Mouse (Mus musculus): ENCODE results near the gene Tspan9. TPM values are rescaled to one million over a fixed set of nuclear protein-coding genes. Genes with fewer than 3 reads are reported as not detected.

Gene Tspan9
- total and polyA plus RNA-seq, 2 experiments = 23.2 to 40.0 TPM

- Histone ChIP-seq H3K27ac (replicated peaks; ENCODE audit: insufficient read depth, low read depth, low read length) (no peak overlapping the region), H3K9ac (ENCODE audit: low read depth, low read length) (no peak overlapping the region), H3K79me2 (ENCODE audit: control insufficient read depth, insufficient read depth, low read length) (no peaks in the 10 kb centered on the region; the same call in 1 of the 2 replicates), H3K4me3 (ENCODE audit: insufficient read depth, low read depth, low read length) (no peak overlapping the region), H3K4me1 (ENCODE audit: control insufficient read depth, insufficient read depth, low read length) (peaks cover 6% of the 10 kb centered on the region; the same call in 1 of the 2 replicates), H3K27me3 (ENCODE audit: control insufficient read depth, insufficient read depth, low read length) (no peaks in the 10 kb centered on the region), H3K36me3 (ENCODE audit: control insufficient read depth, insufficient read depth, low read length) (no peaks in the 10 kb centered on the region)
- no peak for TF ChIP-seq CTCF (IDR thresholded peaks at IDR 0.05; ENCODE audit: low read depth, low read length)
- no peak for TF ChIP-seq POLR2A (IDR thresholded peaks at IDR 0.05; ENCODE audit: extremely low read depth, insufficient read depth, low read length)
- DNase-seq (ENCODE audit: extremely low read depth, low read depth, low spot score) = no peak
- 85% methylated on average over 6 of the region's 6 CpGs for WGBS
Measured at GRCm38 (mm10) chr6:128046799-128047198, 96.6 kb downstream of the Tspan9 start.

- WGBS = 78% methylated on average over 10 of the region's 10 CpGs
- no peaks in the 10 kb centered on the region for H3K27me3 ChIP-seq (ENCODE audit: control insufficient read depth, insufficient read depth, low read length)
Measured at GRCm38 (mm10) chr6:128044691-128045090, 98.7 kb downstream of the Tspan9 start.

DNA sequence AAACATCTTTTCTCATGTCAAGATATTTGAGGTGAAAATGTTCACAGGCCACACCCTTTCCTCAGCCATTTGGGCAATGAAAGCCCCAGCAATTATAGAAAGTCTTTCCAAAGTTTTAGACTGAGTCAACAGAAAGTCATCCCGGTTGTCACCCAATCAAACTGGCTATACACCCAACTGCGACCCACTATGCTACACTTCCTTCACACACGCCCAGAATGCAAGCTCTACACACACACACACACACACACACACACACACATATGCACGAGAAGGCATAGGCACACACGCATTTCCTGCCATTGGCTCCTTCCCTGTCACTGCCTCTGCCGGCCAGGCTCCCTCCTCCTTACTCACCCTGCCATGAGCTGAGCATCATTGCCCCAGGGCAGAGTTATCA is 99.9 kb downstream of the Tspan9 start:
- Histone ChIP-seq H3K27ac (replicated peaks; ENCODE audit: insufficient read depth, low read depth, low read length) (no peak overlapping the region), H3K4me1 (ENCODE audit: control insufficient read depth, insufficient read depth, low read length) (peaks cover 12% of the 10 kb centered on the region), H3K4me3 (ENCODE audit: insufficient read depth, low read depth, low read length) (no peak overlapping the region), H3K27me3 (ENCODE audit: control insufficient read depth, insufficient read depth, low read length) (no peaks in the 10 kb centered on the region), H3K79me2 (ENCODE audit: control insufficient read depth, insufficient read depth, low read length) (no peaks in the 10 kb centered on the region; the same call in 1 of the 2 replicates), H3K9ac (ENCODE audit: low read depth, low read length) (no peak overlapping the region), H3K36me3 (ENCODE audit: control insufficient read depth, insufficient read depth, low read length) (no peaks in the 10 kb centered on the region)
- TF ChIP-seq CTCF (IDR thresholded peaks at IDR 0.05; ENCODE audit: low read depth, low read length) = no peak
- TF ChIP-seq POLR2A (IDR thresholded peaks at IDR 0.05; ENCODE audit: extremely low read depth, insufficient read depth, low read length) = no peak
- DNase-seq (ENCODE audit: extremely low read depth, low read depth, low spot score) = no peak
- WGBS = 80% methylated on average over 6 of the region's 6 CpGs

More at GRCm38 (mm10) chr6:128044691-128045090, 98.7 kb downstream of the Tspan9 start:
- no peak for TF ChIP-seq CTCF (IDR thresholded peaks at IDR 0.05; ENCODE audit: low read depth, low read length)
- no peak for TF ChIP-seq POLR2A (IDR thresholded peaks at IDR 0.05; ENCODE audit: extremely low read depth, insufficient read depth, low read length)
- H3K4me1 ChIP-seq (ENCODE audit: control insufficient read depth, insufficient read depth, low read length) = peaks cover 10% of the 10 kb centered on the region
- H3K9ac ChIP-seq (ENCODE audit: low read depth, low read length) = no peak overlapping the region
- H3K4me3 ChIP-seq (ENCODE audit: insufficient read depth, low read depth, low read length) = no peak overlapping the region
- H3K36me3 ChIP-seq (ENCODE audit: control insufficient read depth, insufficient read depth, low read length) = no peaks in the 10 kb centered on the region
- no peak for DNase-seq (ENCODE audit: extremely low read depth, low read depth, low spot score)
- no peaks in the 10 kb centered on the region; the same call in 1 of the 2 replicates for H3K79me2 ChIP-seq (ENCODE audit: control insufficient read depth, insufficient read depth, low read length)
- no peak overlapping the region for H3K27ac ChIP-seq (replicated peaks; ENCODE audit: insufficient read depth, low read depth, low read length)

- DNase-seq (ENCODE audit: extremely low read depth, low read depth, low spot score) = no peak
- H3K36me3 ChIP-seq (ENCODE audit: control insufficient read depth, insufficient read depth, low read length) = no peaks in the 10 kb centered on the region
- H3K4me1 ChIP-seq (ENCODE audit: control insufficient read depth, insufficient read depth, low read length) = peaks cover 6% of the 10 kb centered on the region
- no peak overlapping the region for H3K27ac ChIP-seq (replicated peaks; ENCODE audit: insufficient read depth, low read depth, low read length)
- no peaks in the 10 kb centered on the region for H3K27me3 ChIP-seq (ENCODE audit: control insufficient read depth, insufficient read depth, low read length)
- 84% methylated on average over 6 of the region's 6 CpGs for WGBS
- H3K9ac ChIP-seq (ENCODE audit: low read depth, low read length) = no peak overlapping the region
- no peaks in the 10 kb centered on the region; the same call in 1 of the 2 replicates for H3K79me2 ChIP-seq (ENCODE audit: control insufficient read depth, insufficient read depth, low read length)
- TF ChIP-seq CTCF (IDR thresholded peaks at IDR 0.05; ENCODE audit: low read depth, low read length) (no peak), POLR2A (IDR thresholded peaks at IDR 0.05; ENCODE audit: extremely low read depth, insufficient read depth, low read length) (no peak)
- no peak overlapping the region for H3K4me3 ChIP-seq (ENCODE audit: insufficient read depth, low read depth, low read length)
Measured at GRCm38 (mm10) chr6:128041836-128042235, 101.6 kb downstream of the Tspan9 start.

DNA sequence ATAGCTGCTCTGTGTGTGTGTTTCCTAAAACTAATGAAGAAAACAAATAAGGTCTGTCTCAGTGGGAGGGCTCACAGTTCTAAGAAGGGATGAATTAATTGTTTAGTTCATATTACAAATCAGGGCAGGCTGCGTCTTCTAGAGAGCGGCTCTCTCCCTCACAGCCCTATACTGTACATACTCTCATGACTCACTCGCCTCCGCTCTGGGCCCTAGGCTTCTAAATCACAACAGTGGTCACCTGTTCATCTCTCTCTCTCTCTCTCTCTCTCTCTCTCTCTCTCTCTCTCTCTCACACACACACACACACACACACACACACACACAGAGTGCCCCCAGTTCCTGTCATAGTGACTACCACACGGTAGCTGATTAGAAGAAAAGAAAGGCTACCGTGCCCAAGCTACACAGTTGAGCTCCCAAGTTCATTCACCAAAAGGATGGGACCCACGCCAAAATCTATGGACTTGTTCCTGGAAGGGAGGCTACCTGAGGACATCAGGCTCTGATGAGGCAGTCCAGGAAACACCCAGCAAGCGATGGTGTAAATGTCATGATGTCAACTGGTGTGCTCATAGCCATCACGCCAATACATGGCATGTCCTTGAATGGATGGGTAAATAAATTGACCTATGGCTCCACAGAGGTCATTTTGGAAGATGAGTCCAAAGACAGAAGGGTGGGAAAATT is 104.2 kb downstream of the Tspan9 start:
- no peaks in the 10 kb centered on the region; the same call in 1 of the 2 replicates for H3K79me2 ChIP-seq (ENCODE audit: control insufficient read depth, insufficient read depth, low read length)
- H3K4me3 ChIP-seq (ENCODE audit: insufficient read depth, low read depth, low read length) = no peak overlapping the region
- no peak overlapping the region for H3K9ac ChIP-seq (ENCODE audit: low read depth, low read length)
- WGBS = 40% methylated on average over 9 of the region's 9 CpGs
- peak; percentile 80 for DNase-seq (ENCODE audit: extremely low read depth, low read depth, low spot score)
- H3K27me3 ChIP-seq (ENCODE audit: control insufficient read depth, insufficient read depth, low read length) = no peaks in the 10 kb centered on the region
- no peaks in the 10 kb centered on the region for H3K36me3 ChIP-seq (ENCODE audit: control insufficient read depth, insufficient read depth, low read length)
- H3K27ac ChIP-seq (replicated peaks; ENCODE audit: insufficient read depth, low read depth, low read length) = no peak overlapping the region
- peaks cover 15% of the 10 kb centered on the region for H3K4me1 ChIP-seq (ENCODE audit: control insufficient read depth, insufficient read depth, low read length)
- no peak for TF ChIP-seq CTCF (IDR thresholded peaks at IDR 0.05; ENCODE audit: low read depth, low read length)
- TF ChIP-seq POLR2A (IDR thresholded peaks at IDR 0.05; ENCODE audit: extremely low read depth, insufficient read depth, low read length) = no peak

DNA sequence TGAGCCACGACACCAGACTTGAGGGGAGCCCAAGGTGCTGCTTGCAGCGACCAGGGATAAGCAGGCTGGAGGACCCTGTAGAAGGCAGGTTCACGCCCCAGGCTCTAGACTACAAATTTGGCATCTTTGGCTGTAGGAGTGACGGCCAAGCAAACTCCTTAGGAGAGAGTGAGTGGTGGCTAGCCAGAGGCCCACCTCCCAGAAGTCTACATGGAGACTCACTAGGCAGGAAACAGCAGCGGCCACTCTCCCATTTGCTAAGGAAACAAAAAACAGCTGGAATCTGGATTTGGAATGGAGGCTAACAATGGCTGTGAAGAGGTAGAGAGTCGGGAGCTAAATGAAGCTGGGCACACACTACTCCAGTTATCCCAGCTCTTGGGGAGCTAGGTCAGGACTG is 104.8 kb downstream of the Tspan9 start:
- 85% methylated on average over 6 of the region's 6 CpGs for WGBS
- H3K27me3 ChIP-seq (ENCODE audit: control insufficient read depth, insufficient read depth, low read length) = no peaks in the 10 kb centered on the region
- H3K4me1 ChIP-seq (ENCODE audit: control insufficient read depth, insufficient read depth, low read length) = peaks cover 15% of the 10 kb centered on the region
- H3K4me3 ChIP-seq (ENCODE audit: insufficient read depth, low read depth, low read length) = no peak overlapping the region
- no peaks in the 10 kb centered on the region for H3K36me3 ChIP-seq (ENCODE audit: control insufficient read depth, insufficient read depth, low read length)
- DNase-seq (ENCODE audit: extremely low read depth, low read depth, low spot score) = no peak
- TF ChIP-seq POLR2A (IDR thresholded peaks at IDR 0.05; ENCODE audit: extremely low read depth, insufficient read depth, low read length) (no peak), CTCF (IDR thresholded peaks at IDR 0.05; ENCODE audit: low read depth, low read length) (no peak)
- no peak overlapping the region for H3K9ac ChIP-seq (ENCODE audit: low read depth, low read length)
- no peak overlapping the region for H3K27ac ChIP-seq (replicated peaks; ENCODE audit: insufficient read depth, low read depth, low read length)
- H3K79me2 ChIP-seq (ENCODE audit: control insufficient read depth, insufficient read depth, low read length) = no peaks in the 10 kb centered on the region; the same call in 1 of the 2 replicates
